Mouse (Mus musculus) liver, embryonic 14.5 days (tissue): ENCODE measurements around the gene Lrp2.

Experiments used
- CTCF ChIP-seq: IDR thresholded peaks from 2 replicates; pipeline ENCODE4 v1.5.1; 2016; ENCODE audit warnings: antibody characterized with exemption, low read depth, control low read depth
- EP300 ChIP-seq: IDR thresholded peaks from 2 replicates; pipeline ENCODE4 v1.6.1; 2016; ENCODE audit warnings: antibody characterized with exemption, low read depth

- TF ChIP-seq CTCF: no peak
- TF ChIP-seq EP300: no peak
Measured at GRCm38 (mm10) chr2:69401891-69402290, 184.0 kb downstream of the Lrp2 start.
